Comparison of ENCODE assay signal across 28 mouse cellular contexts in the genomic region with DNA sequence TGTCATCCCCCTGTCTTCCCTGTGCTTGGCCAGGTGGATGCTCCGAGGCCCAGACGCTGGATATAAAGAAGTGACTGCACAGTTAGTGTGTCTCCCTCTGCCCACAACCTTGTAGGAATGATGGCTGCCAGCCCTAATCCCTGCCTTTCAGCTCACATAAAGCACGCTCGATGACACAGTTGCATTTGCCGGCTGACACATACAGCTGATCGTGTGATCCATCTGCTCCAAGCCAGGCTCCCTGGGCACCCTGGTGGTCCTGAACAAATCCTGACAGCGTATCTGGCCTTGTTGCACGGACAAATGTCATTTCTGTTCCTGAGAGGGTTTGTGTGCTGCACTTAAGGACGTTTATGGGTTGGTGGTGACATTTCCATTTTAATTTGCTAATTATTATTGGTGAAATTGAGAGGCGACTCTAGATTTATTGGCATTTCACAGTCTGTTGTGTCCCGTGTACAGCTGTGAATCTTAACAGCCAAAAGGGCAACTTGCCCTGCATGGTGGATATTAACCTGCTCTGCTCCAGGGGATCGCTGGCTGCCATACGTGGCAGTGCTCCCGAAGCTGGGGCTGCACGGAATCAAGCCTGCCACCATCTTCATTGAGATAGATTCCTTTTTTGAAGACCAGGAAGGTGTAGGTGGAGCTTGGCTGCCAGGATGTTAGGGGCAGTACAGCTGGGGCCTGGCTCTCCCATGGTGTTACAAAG.
A peak's percentile ranks its signal among the peaks of the same experiment; 100 is the strongest.
DNase-seq lines count a peak whose midpoint lies in the region; ATAC-seq lines count a peak whose summit lies in the region.
"Had no signal": no experiment of that assay in that cellular context is flagged by ENCODE, and none has a peak within 500 bp of the region (broad histone marks: within the 10 kb centered on the region; RNA-seq: fewer than 3 reads in every experiment).

No protein-coding gene starts in this region.

- no peak overlapping the region for H3K27ac ChIP-seq in hindbrain, embryonic 16.5 days (ENCODE audit: low read depth, low read length)
- H3K27ac ChIP-seq in hindbrain, embryonic 11.5 days (ENCODE audit: low read depth, low read length) = no peak overlapping the region
- 0 out of 2 replicates have a peak overlapping the region, but pooled peaks have one; percentile 41 for H3K27ac ChIP-seq in midbrain, embryonic 14.5 days (replicated peaks; ENCODE audit: low read depth, low read length)
- H3K27ac ChIP-seq in midbrain, embryonic 15.5 days = no peak overlapping the region
- peak overlapping the region; percentile 52 for H3K27ac ChIP-seq in neural tube, embryonic 14.5 days (ENCODE audit: low read depth, low read length)
- H3K27ac ChIP-seq: embryonic facial prominence, embryonic 12.5 days; heart, embryonic 10.5 days; heart, embryonic 15.5 days; hindbrain, embryonic 15.5 days; intestine, embryonic 15.5 days; kidney, postnatal 0 days; liver, embryonic 15.5 days had no signal

- ATAC-seq in hindbrain, embryonic 16.5 days = peak; percentile 50; the same call in 1 of the 2 replicates
- no peak for ATAC-seq in hindbrain, embryonic 11.5 days (ENCODE audit: low FRiP score)
- ATAC-seq in midbrain, embryonic 14.5 days (ENCODE audit: low FRiP score, low TSS enrichment) = no peak
- ATAC-seq in midbrain, embryonic 15.5 days (replicated peaks) = no peak
- peak; percentile 51 for ATAC-seq in neural tube, embryonic 14.5 days (ENCODE audit: low read depth)
- ATAC-seq: CD4-positive, CD25-positive, alpha-beta regulatory T cell, adult 4 months; forebrain, embryonic 14.5 days; intestine, embryonic 15.5 days had no signal

- H3K4me2 ChIP-seq in hindbrain, embryonic 16.5 days (ENCODE audit: low read length) = no peak overlapping the region
- H3K4me2 ChIP-seq in hindbrain, embryonic 11.5 days (replicated peaks; ENCODE audit: low read depth, low read length) = no peak overlapping the region
- H3K4me2 ChIP-seq in midbrain, embryonic 14.5 days (ENCODE audit: low read length) = no peak overlapping the region
- H3K4me2 ChIP-seq in midbrain, embryonic 15.5 days = no peak overlapping the region
- no peak overlapping the region for H3K4me2 ChIP-seq in neural tube, embryonic 14.5 days (ENCODE audit: low read depth, low read length)
- H3K4me2 ChIP-seq: embryonic facial prominence, embryonic 12.5 days; heart, embryonic 15.5 days; hindbrain, embryonic 15.5 days; intestine, embryonic 15.5 days; liver, embryonic 15.5 days; lung, embryonic 14.5 days had no signal

- no peaks in the 10 kb centered on the region for H3K36me3 ChIP-seq in hindbrain, embryonic 16.5 days (ENCODE audit: control insufficient read depth, insufficient read depth, low read length)
- no peaks in the 10 kb centered on the region for H3K36me3 ChIP-seq in hindbrain, embryonic 11.5 days (ENCODE audit: control insufficient read depth, insufficient read depth, low read length)
- H3K36me3 ChIP-seq in midbrain, embryonic 14.5 days (ENCODE audit: control insufficient read depth, insufficient read depth, low read length) = no peaks in the 10 kb centered on the region
- H3K36me3 ChIP-seq in midbrain, embryonic 15.5 days (replicated peaks) = no peaks in the 10 kb centered on the region
- no peaks in the 10 kb centered on the region for H3K36me3 ChIP-seq in neural tube, embryonic 14.5 days (ENCODE audit: control insufficient read depth, insufficient read depth, low read length)
- H3K36me3 ChIP-seq: embryonic facial prominence, embryonic 12.5 days; heart, embryonic 10.5 days; heart, embryonic 15.5 days; hindbrain, embryonic 15.5 days; intestine, embryonic 15.5 days; liver, embryonic 15.5 days had no signal

- 48% methylated on average over 15 of the region's 15 CpGs for WGBS in hindbrain, embryonic 16.5 days
- 87% methylated on average over 15 of the region's 15 CpGs for WGBS in hindbrain, embryonic 11.5 days
- WGBS in midbrain, embryonic 14.5 days = 56% methylated on average over 15 of the region's 15 CpGs
- WGBS in midbrain, embryonic 15.5 days = 64% methylated on average over 15 of the region's 15 CpGs
- whole genome bisulfite sequencing in neural tube, embryonic 14.5 days = 46% methylated on average over 15 of the region's 15 CpGs

- no peak for DNase-seq in hindbrain, embryonic 11.5 days (ENCODE audit: low spot score)
- DNase-seq in midbrain, embryonic 14.5 days = no peak
- DNase-seq in layer of hippocampus, adult 9-11 months = no peak
- no peak for DNase-seq in c-Kit-positive CD71-positive TER-119-positive erythroid progenitor cells, embryonic 14.5 days (ENCODE audit: low spot score)
- DNase-seq: adrenal gland, postnatal 14 days; cerebellum, adult 8-10 months; embryo, embryonic 11 days; gastrocnemius, postnatal 25 days; heart, adult 11 months; kidney, adult 8-10 months; kidney, postnatal 4 days; layer of hippocampus, postnatal 36 days; liver; lung, embryonic 14.5 days; lung, postnatal 14 days; thymus, postnatal 4 days had no signal

- no peaks in the 10 kb centered on the region for H3K9me3 ChIP-seq in hindbrain, embryonic 16.5 days (ENCODE audit: control insufficient read depth, low read length)
- H3K9me3 ChIP-seq in hindbrain, embryonic 11.5 days (ENCODE audit: control insufficient read depth, low read length) = no peaks in the 10 kb centered on the region
- no peaks in the 10 kb centered on the region for H3K9me3 ChIP-seq in midbrain, embryonic 14.5 days (ENCODE audit: control insufficient read depth, low read length)
- no peaks in the 10 kb centered on the region for H3K9me3 ChIP-seq in midbrain, embryonic 15.5 days
- no peaks in the 10 kb centered on the region for H3K9me3 ChIP-seq in neural tube, embryonic 14.5 days (ENCODE audit: control insufficient read depth, low read length)
- H3K9me3 ChIP-seq: embryonic facial prominence, embryonic 12.5 days; heart, embryonic 10.5 days; heart, embryonic 15.5 days; hindbrain, embryonic 15.5 days; intestine, embryonic 15.5 days; liver, embryonic 15.5 days had no signal

- peaks cover 6% of the 10 kb centered on the region; the same call in 1 of the 2 replicates for H3K4me1 ChIP-seq in hindbrain, embryonic 16.5 days (ENCODE audit: control insufficient read depth, insufficient read depth, low read depth, low read length)
- no peaks in the 10 kb centered on the region for H3K4me1 ChIP-seq in hindbrain, embryonic 11.5 days (replicated peaks; ENCODE audit: control insufficient read depth, insufficient read depth, low read length)
- H3K4me1 ChIP-seq in midbrain, embryonic 14.5 days (ENCODE audit: control insufficient read depth, insufficient read depth, low read length) = peaks cover 5% of the 10 kb centered on the region
- peaks cover 2% of the 10 kb centered on the region for H3K4me1 ChIP-seq in midbrain, embryonic 15.5 days
- no peaks in the 10 kb centered on the region for H3K4me1 ChIP-seq in neural tube, embryonic 14.5 days (ENCODE audit: control insufficient read depth, insufficient read depth, low read length)
- H3K4me1 ChIP-seq: embryonic facial prominence, embryonic 12.5 days; heart, embryonic 10.5 days; heart, embryonic 15.5 days; intestine, embryonic 15.5 days; liver, embryonic 15.5 days had no signal

- H3K9ac ChIP-seq in hindbrain, embryonic 16.5 days (ENCODE audit: low read depth, low read length) = no peak overlapping the region
- H3K9ac ChIP-seq in hindbrain, embryonic 11.5 days (ENCODE audit: low read depth, low read length) = no peak overlapping the region
- 0 out of 2 replicates have a peak overlapping the region, but pooled peaks have one; percentile 9 for H3K9ac ChIP-seq in midbrain, embryonic 14.5 days (replicated peaks; ENCODE audit: low read length)
- no peak overlapping the region for H3K9ac ChIP-seq in midbrain, embryonic 15.5 days
- H3K9ac ChIP-seq in neural tube, embryonic 14.5 days (replicated peaks; ENCODE audit: low read depth, low read length) = no peak overlapping the region
- H3K9ac ChIP-seq: embryonic facial prominence, embryonic 12.5 days; heart, embryonic 15.5 days; hindbrain, embryonic 15.5 days; intestine, embryonic 15.5 days; liver, embryonic 15.5 days; lung, embryonic 14.5 days had no signal

- no peaks in the 10 kb centered on the region for H3K27me3 ChIP-seq in hindbrain, embryonic 16.5 days (replicated peaks; ENCODE audit: control insufficient read depth, insufficient read depth, low read length)
- no peaks in the 10 kb centered on the region for H3K27me3 ChIP-seq in hindbrain, embryonic 11.5 days (ENCODE audit: control insufficient read depth, insufficient read depth, low read length)
- no peaks in the 10 kb centered on the region for H3K27me3 ChIP-seq in midbrain, embryonic 14.5 days (ENCODE audit: control insufficient read depth, insufficient read depth, low read length)
- H3K27me3 ChIP-seq in midbrain, embryonic 15.5 days (replicated peaks) = no peaks in the 10 kb centered on the region
- no peaks in the 10 kb centered on the region for H3K27me3 ChIP-seq in neural tube, embryonic 14.5 days (ENCODE audit: control insufficient read depth, insufficient read depth, low read length)
- H3K27me3 ChIP-seq: embryonic facial prominence, embryonic 12.5 days; hindbrain, embryonic 15.5 days; intestine, embryonic 15.5 days; liver, embryonic 15.5 days had no signal

- no peak overlapping the region for H3K4me3 ChIP-seq in hindbrain, embryonic 16.5 days (ENCODE audit: low read length)
- no peak overlapping the region for H3K4me3 ChIP-seq in hindbrain, embryonic 11.5 days (ENCODE audit: low read depth, low read length)
- H3K4me3 ChIP-seq in midbrain, embryonic 14.5 days (replicated peaks; ENCODE audit: low read depth, low read length) = no peak overlapping the region
- no peak overlapping the region for H3K4me3 ChIP-seq in midbrain, embryonic 15.5 days
- no peak overlapping the region for H3K4me3 ChIP-seq in neural tube, embryonic 14.5 days (ENCODE audit: low read depth, low read length)
- H3K4me3 ChIP-seq: embryonic facial prominence, embryonic 12.5 days; heart, embryonic 10.5 days; heart, embryonic 15.5 days; hindbrain, embryonic 15.5 days; intestine, embryonic 15.5 days; liver, embryonic 15.5 days had no signal

Comparison
In these comparisons a context has a peak if more than half of its experiments do, and no peak if none do; other contexts are left out.
1. ATAC-seq: peak in hindbrain, embryonic 16.5 days (single experiment) and neural tube, embryonic 14.5 days (single experiment); none in hindbrain, embryonic 11.5 days (single experiment), midbrain, embryonic 14.5 days (single experiment) and midbrain, embryonic 15.5 days (single experiment).
2. H3K27ac ChIP-seq: peak in midbrain, embryonic 14.5 days (single experiment) and neural tube, embryonic 14.5 days (single experiment); none in hindbrain, embryonic 16.5 days (single experiment), hindbrain, embryonic 11.5 days (single experiment) and midbrain, embryonic 15.5 days (single experiment).